ENCODE assay signal across 16 mouse cellular contexts in genomic region chr15:101321126-101321525, GRCm38 (mm10). TPM values are rescaled to one million over a fixed set of nuclear protein-coding genes. Genes with fewer than 3 reads are reported as not detected.
A peak's percentile ranks its signal among the peaks of the same experiment; 100 is the strongest.
DNase-seq lines count a peak whose midpoint lies in the region; ATAC-seq and TF ChIP-seq lines count a peak whose summit lies in the region.
"Had no signal": no experiment of that assay in that cellular context is flagged by ENCODE, and none has a peak within 500 bp of the region (broad histone marks: within the 10 kb centered on the region; RNA-seq: fewer than 3 reads in every experiment).

No protein-coding gene starts in this region.

- TF ChIP-seq CTCF in intestine, postnatal 0 days (IDR thresholded peaks at IDR 0.05; ENCODE audit: low read depth), result no peak

- H3K4me2 ChIP-seq in intestine, embryonic 15.5 days (replicated peaks), result no peak overlapping the region
- no peak overlapping the region for H3K4me2 ChIP-seq in intestine, postnatal 0 days (replicated peaks; ENCODE audit: low read depth)
- H3K4me2 ChIP-seq in midbrain, embryonic 11.5 days, result no peak overlapping the region
- H3K4me2 ChIP-seq in midbrain, embryonic 14.5 days (ENCODE audit: low read length), result no peak overlapping the region

- 0 out of 2 replicates have a peak overlapping the region, but pooled peaks have one; percentile 10 for H3K27ac ChIP-seq in intestine, embryonic 15.5 days
- no peak overlapping the region for H3K27ac ChIP-seq in intestine, postnatal 0 days (ENCODE audit: low read depth, low read length)
- no peak overlapping the region for H3K27ac ChIP-seq in midbrain, embryonic 11.5 days (ENCODE audit: low read depth, low read length)
- no peak overlapping the region for H3K27ac ChIP-seq in midbrain, embryonic 14.5 days (replicated peaks; ENCODE audit: low read depth, low read length)
- H3K27ac ChIP-seq: hindbrain, postnatal 0 days had no signal

- no peaks in the 10 kb centered on the region for H3K36me3 ChIP-seq in intestine, embryonic 15.5 days
- no peaks in the 10 kb centered on the region for H3K36me3 ChIP-seq in intestine, postnatal 0 days (ENCODE audit: control insufficient read depth, insufficient read depth)
- no peaks in the 10 kb centered on the region for H3K36me3 ChIP-seq in midbrain, embryonic 11.5 days (ENCODE audit: control insufficient read depth, insufficient read depth, low read length)
- H3K36me3 ChIP-seq in midbrain, embryonic 14.5 days (ENCODE audit: control insufficient read depth, insufficient read depth, low read length), result no peaks in the 10 kb centered on the region

- no peak overlapping the region for H3K4me3 ChIP-seq in intestine, embryonic 15.5 days (replicated peaks)
- no peak overlapping the region for H3K4me3 ChIP-seq in intestine, postnatal 0 days (ENCODE audit: low read depth, low read length)
- H3K4me3 ChIP-seq in midbrain, embryonic 11.5 days (ENCODE audit: low read depth, low read length), result no peak overlapping the region
- H3K4me3 ChIP-seq in midbrain, embryonic 14.5 days (replicated peaks; ENCODE audit: low read depth, low read length), result no peak overlapping the region

- ATAC-seq in intestine, embryonic 15.5 days, result peak; percentile 5; the same call in 1 of the 2 replicates
- ATAC-seq in intestine, postnatal 0 days, result no peak
- ATAC-seq in midbrain, embryonic 11.5 days (ENCODE audit: low FRiP score), result no peak
- ATAC-seq in midbrain, embryonic 14.5 days (ENCODE audit: low FRiP score, low TSS enrichment), result no peak
- ATAC-seq in inflammation-experienced regulatory T-cells, adult 6 months, result no peak
- ATAC-seq: forebrain, embryonic 16.5 days; hindbrain, postnatal 0 days had no signal

- H3K9ac ChIP-seq in intestine, embryonic 15.5 days, result no peak overlapping the region
- H3K9ac ChIP-seq in intestine, postnatal 0 days (ENCODE audit: low read depth, low read length), result no peak overlapping the region
- no peak overlapping the region for H3K9ac ChIP-seq in midbrain, embryonic 11.5 days (ENCODE audit: low read length)
- H3K9ac ChIP-seq in midbrain, embryonic 14.5 days (replicated peaks; ENCODE audit: low read length), result no peak overlapping the region

- peaks cover 19% of the 10 kb centered on the region for H3K4me1 ChIP-seq in intestine, embryonic 15.5 days (replicated peaks)
- no peaks in the 10 kb centered on the region for H3K4me1 ChIP-seq in intestine, postnatal 0 days (replicated peaks; ENCODE audit: control insufficient read depth, insufficient read depth, low read length)
- peaks cover 1% of the 10 kb centered on the region; the same call in 1 of the 2 replicates for H3K4me1 ChIP-seq in midbrain, embryonic 11.5 days (ENCODE audit: control insufficient read depth, insufficient read depth, low read length)
- H3K4me1 ChIP-seq in midbrain, embryonic 14.5 days (ENCODE audit: control insufficient read depth, insufficient read depth, low read length), result no peaks in the 10 kb centered on the region

- H3K27me3 ChIP-seq in intestine, embryonic 15.5 days (replicated peaks), result no peaks in the 10 kb centered on the region
- no peaks in the 10 kb centered on the region for H3K27me3 ChIP-seq in intestine, postnatal 0 days (replicated peaks; ENCODE audit: control insufficient read depth, insufficient read depth, low read length)
- H3K27me3 ChIP-seq in midbrain, embryonic 11.5 days (ENCODE audit: control insufficient read depth, insufficient read depth, low read length), result no peaks in the 10 kb centered on the region
- H3K27me3 ChIP-seq in midbrain, embryonic 14.5 days (ENCODE audit: control insufficient read depth, insufficient read depth, low read length), result no peaks in the 10 kb centered on the region

- 31% methylated on average over 5 of the region's 5 CpGs for WGBS in intestine, embryonic 15.5 days
- WGBS in intestine, postnatal 0 days, result 14% methylated on average over 5 of the region's 5 CpGs
- WGBS in midbrain, embryonic 11.5 days, result 77% methylated on average over 5 of the region's 5 CpGs
- 80% methylated on average over 5 of the region's 5 CpGs for WGBS in midbrain, embryonic 14.5 days

- no peaks in the 10 kb centered on the region for H3K9me3 ChIP-seq in intestine, embryonic 15.5 days
- H3K9me3 ChIP-seq in intestine, postnatal 0 days (ENCODE audit: control insufficient read depth), result no peaks in the 10 kb centered on the region
- no peaks in the 10 kb centered on the region for H3K9me3 ChIP-seq in midbrain, embryonic 11.5 days (ENCODE audit: control insufficient read depth, low read length)
- H3K9me3 ChIP-seq in midbrain, embryonic 14.5 days (ENCODE audit: control insufficient read depth, low read length), result no peaks in the 10 kb centered on the region

- DNase-seq in adrenal gland, postnatal 14 days, result peak; percentile 58
- no peak for DNase-seq in adrenal gland, postnatal 10 days
- peak; percentile 61 for DNase-seq in midbrain, embryonic 11.5 days (ENCODE audit: low spot score, missing footprints)
- no peak for DNase-seq in midbrain, embryonic 14.5 days
- DNase-seq in thymus, postnatal 14 days, result no peak
- DNase-seq: cerebellum, postnatal 25 days; gastrocnemius, postnatal 25 days; lung, postnatal 10 days; spleen, adult 18-20 months; thymus, adult 2 months had no signal

RNA-seq across cellular contexts. Expression of gene 6030408B16Rik, which starts 28.1 kb away (rescaled TPM):
- 2.1 and 2.4 TPM in 2 replicates for total RNA-seq in adrenal gland, postnatal 14 days (2021)
- 1 to 10 TPM; 1.0 to 2.4 TPM for total RNA-seq in adrenal gland, postnatal 10 days (2021)
- polyA plus RNA-seq in intestine, embryonic 15.5 days (2015; fragmentation: Nextera tagmentation; extraction: Ambion mirVana), result 4.1 TPM in 2 replicates
- polyA plus RNA-seq in intestine, postnatal 0 days (2015; fragmentation: Nextera tagmentation; extraction: Ambion mirVana), result 0.48 and 0.77 TPM in 2 replicates
- 0.33 TPM in 1 of 2 replicates, not detected in the other for polyA plus RNA-seq in midbrain, embryonic 11.5 days (2014; fragmentation: Nextera tagmentation; extraction: Ambion mirVana)
- 0.30 and 0.51 TPM in 2 replicates for polyA plus RNA-seq in midbrain, embryonic 14.5 days (2014; fragmentation: Nextera tagmentation; extraction: Ambion mirVana)
- under 1 TPM in 1 of 3 experiments, not detected in 2; 0.70 TPM for polyA plus RNA-seq in inflammation-experienced regulatory T-cells, adult 6 months (2017; shearing (Covaris generic))
- total RNA-seq: hindbrain, postnatal 0 days; midbrain, postnatal 0 days had no signal

RNA-seq across cellular contexts. Expression of gene Atg101, which starts 37.1 kb away (rescaled TPM):
- total RNA-seq in adrenal gland, postnatal 14 days (2021), result 64.4 and 97.1 TPM in 2 replicates
- total RNA-seq in adrenal gland, postnatal 10 days (2021), result 100 to 1,000 TPM in 1 of 2 experiments, 10 to 100 TPM in 1; 36.6 to 103 TPM
- polyA plus RNA-seq in intestine, embryonic 15.5 days (2015; fragmentation: Nextera tagmentation; extraction: Ambion mirVana), result 61.1 and 62.0 TPM in 2 replicates
- 46.5 and 50.9 TPM in 2 replicates for polyA plus RNA-seq in intestine, postnatal 0 days (2015; fragmentation: Nextera tagmentation; extraction: Ambion mirVana)
- 57.9 and 67.4 TPM in 2 replicates for polyA plus RNA-seq in midbrain, embryonic 11.5 days (2014; fragmentation: Nextera tagmentation; extraction: Ambion mirVana)
- polyA plus RNA-seq in midbrain, embryonic 14.5 days (2014; fragmentation: Nextera tagmentation; extraction: Ambion mirVana), result 61.2 and 87.4 TPM in 2 replicates
- polyA plus RNA-seq in inflammation-experienced regulatory T-cells, adult 6 months (2017; shearing (Covaris generic)), result 10 to 100 TPM; 39.9 to 53.6 (median 47.8) TPM

RNA-seq across cellular contexts. Expression of gene Krt80, which starts 48.8 kb away (rescaled TPM):
- total RNA-seq in adrenal gland, postnatal 14 days (2021), result 0.74 and 1.1 TPM in 2 replicates
- total RNA-seq in adrenal gland, postnatal 10 days (2021), result under 1 TPM; 0.75 to 0.76 TPM
- 1.2 TPM in 2 replicates for polyA plus RNA-seq in intestine, embryonic 15.5 days (2015; fragmentation: Nextera tagmentation; extraction: Ambion mirVana)
- 0.40 and 0.61 TPM in 2 replicates for polyA plus RNA-seq in intestine, postnatal 0 days (2015; fragmentation: Nextera tagmentation; extraction: Ambion mirVana)
- not detected in 2 replicates for polyA plus RNA-seq in midbrain, embryonic 11.5 days (2014; fragmentation: Nextera tagmentation; extraction: Ambion mirVana)
- polyA plus RNA-seq in midbrain, embryonic 14.5 days (2014; fragmentation: Nextera tagmentation; extraction: Ambion mirVana), result not detected in 2 replicates
- polyA plus RNA-seq in inflammation-experienced regulatory T-cells, adult 6 months (2017; shearing (Covaris generic)), result under 1 TPM in 1 of 3 experiments, not detected in 2; 0.16 TPM

Comparison
In these comparisons a context has a peak if more than half of its experiments do, and no peak if none do; other contexts are left out.
1. DNase-seq: peak in adrenal gland, postnatal 14 days (single experiment) and midbrain, embryonic 11.5 days (single experiment); none in adrenal gland, postnatal 10 days (single experiment), midbrain, embryonic 14.5 days (single experiment) and thymus, postnatal 14 days (single experiment).